In the genomic region with DNA sequence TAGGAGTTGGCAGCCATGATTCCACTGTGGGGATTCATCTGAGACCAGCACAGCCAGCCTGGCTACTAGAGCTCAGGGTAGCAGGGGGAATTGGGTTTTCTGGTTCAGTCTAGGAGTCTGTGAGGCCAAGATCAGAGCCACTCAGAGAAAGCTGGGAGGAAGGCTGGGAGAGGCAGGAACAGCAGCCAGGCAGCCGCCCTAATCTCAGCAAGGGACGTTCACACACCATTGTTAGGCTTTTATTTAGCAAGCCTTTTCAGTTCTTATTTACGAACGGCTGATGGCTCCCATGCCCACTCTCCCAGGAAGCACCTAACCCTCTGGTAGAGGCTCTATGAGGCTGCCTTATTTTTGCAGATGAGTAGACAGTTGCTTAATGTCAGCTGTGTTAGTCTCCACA, we compare ENCODE assay signal across 21 mouse cellular contexts. TPM values are rescaled to one million over a fixed set of nuclear protein-coding genes. Genes with fewer than 3 reads are reported as not detected.
A peak's percentile ranks its signal among the peaks of the same experiment; 100 is the strongest.
DNase-seq lines count a peak whose midpoint lies in the region; ATAC-seq lines count a peak whose summit lies in the region.
"Had no signal": no experiment of that assay in that cellular context is flagged by ENCODE, and none has a peak within 500 bp of the region (broad histone marks: within the 10 kb centered on the region; RNA-seq: fewer than 3 reads in every experiment).

No protein-coding gene starts in this region.

- H3K4me2 ChIP-seq in forebrain, embryonic 11.5 days (ENCODE audit: low read depth, low read length, severe bottlenecking): no peak overlapping the region
- H3K4me2 ChIP-seq in forebrain, embryonic 14.5 days (ENCODE audit: low read length): no peak overlapping the region
- H3K4me2 ChIP-seq in heart, embryonic 16.5 days (ENCODE audit: low read depth, low read length): no peak overlapping the region
- no peak overlapping the region for H3K4me2 ChIP-seq in heart, embryonic 11.5 days
- no peak overlapping the region for H3K4me2 ChIP-seq in midbrain, embryonic 11.5 days
- H3K4me2 ChIP-seq in midbrain, embryonic 13.5 days (replicated peaks): no peak overlapping the region
- H3K4me2 ChIP-seq: embryonic facial prominence, embryonic 12.5 days; forebrain, embryonic 13.5 days; heart, embryonic 12.5 days; limb, embryonic 15.5 days had no signal

- no peaks in the 10 kb centered on the region for H3K9me3 ChIP-seq in forebrain, embryonic 11.5 days (ENCODE audit: control insufficient read depth, low read length)
- no peaks in the 10 kb centered on the region for H3K9me3 ChIP-seq in forebrain, embryonic 14.5 days (replicated peaks; ENCODE audit: control insufficient read depth, low read length)
- H3K9me3 ChIP-seq in heart, embryonic 16.5 days (replicated peaks; ENCODE audit: control insufficient read depth, low read length): no peaks in the 10 kb centered on the region
- H3K9me3 ChIP-seq in heart, embryonic 11.5 days (replicated peaks; ENCODE audit: control insufficient read depth, low read length): no peaks in the 10 kb centered on the region
- no peaks in the 10 kb centered on the region for H3K9me3 ChIP-seq in midbrain, embryonic 11.5 days (ENCODE audit: control insufficient read depth, low read length)
- no peaks in the 10 kb centered on the region for H3K9me3 ChIP-seq in midbrain, embryonic 13.5 days
- H3K9me3 ChIP-seq: embryonic facial prominence, embryonic 12.5 days; forebrain, embryonic 13.5 days; heart, embryonic 12.5 days; limb, embryonic 15.5 days had no signal

- peak; percentile 16 for DNase-seq in forebrain, embryonic 11.5 days (ENCODE audit: low spot score)
- DNase-seq in forebrain, embryonic 14.5 days (ENCODE audit: low spot score): no peak
- DNase-seq in midbrain, embryonic 11.5 days (ENCODE audit: low spot score, missing footprints): no peak
- DNase-seq in right cerebral cortex, postnatal 10 days (ENCODE audit: low spot score in 2 of 2): no peak
- DNase-seq: cerebellum, adult 18-20 months; cerebellum, postnatal 14 days; left cerebral cortex, postnatal 4 days; thymus, adult 18-20 months; thymus, postnatal 4 days had no signal

- no peak overlapping the region for H3K9ac ChIP-seq in forebrain, embryonic 11.5 days (ENCODE audit: low read length)
- no peak overlapping the region for H3K9ac ChIP-seq in forebrain, embryonic 14.5 days (ENCODE audit: low read length)
- no peak overlapping the region for H3K9ac ChIP-seq in heart, embryonic 16.5 days (ENCODE audit: low read length)
- H3K9ac ChIP-seq in heart, embryonic 11.5 days (ENCODE audit: low read depth, low read length): no peak overlapping the region
- H3K9ac ChIP-seq in midbrain, embryonic 11.5 days (ENCODE audit: low read length): 0 out of 2 replicates have a peak overlapping the region, but pooled peaks have one; percentile 9
- no peak overlapping the region for H3K9ac ChIP-seq in midbrain, embryonic 13.5 days (replicated peaks)
- H3K9ac ChIP-seq: embryonic facial prominence, embryonic 12.5 days; forebrain, embryonic 13.5 days; heart, embryonic 12.5 days; limb, embryonic 15.5 days; liver, embryonic 14.5 days had no signal

- no peaks in the 10 kb centered on the region for H3K36me3 ChIP-seq in forebrain, embryonic 11.5 days (ENCODE audit: control insufficient read depth, insufficient read depth, low read length)
- H3K36me3 ChIP-seq in forebrain, embryonic 14.5 days (ENCODE audit: control insufficient read depth, insufficient read depth, low read length): no peaks in the 10 kb centered on the region
- no peaks in the 10 kb centered on the region for H3K36me3 ChIP-seq in heart, embryonic 16.5 days (ENCODE audit: control insufficient read depth, insufficient read depth)
- H3K36me3 ChIP-seq in heart, embryonic 11.5 days (ENCODE audit: control insufficient read depth, insufficient read depth, low read length): no peaks in the 10 kb centered on the region
- H3K36me3 ChIP-seq in midbrain, embryonic 11.5 days (ENCODE audit: control insufficient read depth, insufficient read depth, low read length): no peaks in the 10 kb centered on the region
- H3K36me3 ChIP-seq in midbrain, embryonic 13.5 days: no peaks in the 10 kb centered on the region
- H3K36me3 ChIP-seq: embryonic facial prominence, embryonic 12.5 days; heart, embryonic 12.5 days; limb, embryonic 15.5 days had no signal

- H3K27me3 ChIP-seq in forebrain, embryonic 11.5 days (ENCODE audit: control insufficient read depth, insufficient read depth, low read length): peaks cover 9% of the 10 kb centered on the region
- H3K27me3 ChIP-seq in forebrain, embryonic 14.5 days (replicated peaks; ENCODE audit: control insufficient read depth, insufficient read depth, low read length): peaks cover 4% of the 10 kb centered on the region
- H3K27me3 ChIP-seq in heart, embryonic 16.5 days (ENCODE audit: control insufficient read depth, insufficient read depth, low read length): peaks cover 16% of the 10 kb centered on the region
- H3K27me3 ChIP-seq in heart, embryonic 11.5 days (ENCODE audit: control insufficient read depth, insufficient read depth, low read length): peaks cover 18% of the 10 kb centered on the region
- peaks cover 9% of the 10 kb centered on the region for H3K27me3 ChIP-seq in midbrain, embryonic 11.5 days (ENCODE audit: control insufficient read depth, insufficient read depth, low read length)
- peaks cover 22% of the 10 kb centered on the region for H3K27me3 ChIP-seq in midbrain, embryonic 13.5 days

- H3K27ac ChIP-seq in forebrain, embryonic 11.5 days (ENCODE audit: low read depth, low read length): no peak overlapping the region
- H3K27ac ChIP-seq in forebrain, embryonic 14.5 days (ENCODE audit: low read depth, low read length): no peak overlapping the region
- H3K27ac ChIP-seq in heart, embryonic 16.5 days (ENCODE audit: low read length): 0 out of 2 replicates have a peak overlapping the region, but pooled peaks have one; percentile 29
- no peak overlapping the region for H3K27ac ChIP-seq in heart, embryonic 11.5 days (ENCODE audit: low read depth, low read length)
- no peak overlapping the region for H3K27ac ChIP-seq in midbrain, embryonic 11.5 days (ENCODE audit: low read depth, low read length)
- H3K27ac ChIP-seq in midbrain, embryonic 13.5 days: no peak overlapping the region
- H3K27ac ChIP-seq: embryonic facial prominence, embryonic 12.5 days; forebrain, embryonic 13.5 days; left cerebral cortex, adult 2 months; limb, embryonic 15.5 days; liver, embryonic 14.5 days; macrophage had no signal

- no peaks in the 10 kb centered on the region for H3K4me1 ChIP-seq in forebrain, embryonic 11.5 days (replicated peaks; ENCODE audit: control insufficient read depth, insufficient read depth, low read length)
- H3K4me1 ChIP-seq in forebrain, embryonic 14.5 days (ENCODE audit: control insufficient read depth, insufficient read depth, low read length): no peaks in the 10 kb centered on the region
- peaks cover 2% of the 10 kb centered on the region; the same call in 1 of the 2 replicates for H3K4me1 ChIP-seq in heart, embryonic 16.5 days (ENCODE audit: control insufficient read depth, insufficient read depth, low read length)
- no peaks in the 10 kb centered on the region for H3K4me1 ChIP-seq in heart, embryonic 11.5 days (ENCODE audit: control insufficient read depth, insufficient read depth, low read length)
- H3K4me1 ChIP-seq in midbrain, embryonic 11.5 days (ENCODE audit: control insufficient read depth, insufficient read depth, low read length): peaks cover 3% of the 10 kb centered on the region; the same call in 1 of the 2 replicates
- H3K4me1 ChIP-seq in midbrain, embryonic 13.5 days (replicated peaks): peaks cover 7% of the 10 kb centered on the region; the same call in 1 of the 2 replicates
- H3K4me1 ChIP-seq: embryonic facial prominence, embryonic 12.5 days; forebrain, embryonic 13.5 days; limb, embryonic 15.5 days had no signal

- H3K4me3 ChIP-seq in forebrain, embryonic 11.5 days (ENCODE audit: low read depth, low read length): no peak overlapping the region
- no peak overlapping the region for H3K4me3 ChIP-seq in forebrain, embryonic 14.5 days (ENCODE audit: low read depth, low read length)
- no peak overlapping the region for H3K4me3 ChIP-seq in heart, embryonic 16.5 days (ENCODE audit: low read length)
- H3K4me3 ChIP-seq in heart, embryonic 11.5 days (ENCODE audit: low read depth, low read length): no peak overlapping the region
- H3K4me3 ChIP-seq in midbrain, embryonic 11.5 days (ENCODE audit: low read depth, low read length): no peak overlapping the region
- H3K4me3 ChIP-seq in midbrain, embryonic 13.5 days (replicated peaks): no peak overlapping the region
- H3K4me3 ChIP-seq: embryonic facial prominence, embryonic 12.5 days; forebrain, embryonic 13.5 days; heart, embryonic 12.5 days; left cerebral cortex, adult 2 months; limb, embryonic 15.5 days had no signal

- ATAC-seq in forebrain, embryonic 11.5 days (replicated peaks; ENCODE audit: low FRiP score): no peak
- no peak for ATAC-seq in forebrain, embryonic 14.5 days
- no peak for ATAC-seq in heart, embryonic 16.5 days (replicated peaks; ENCODE audit: extremely low read depth, insufficient read depth, low FRiP score)
- no peak for ATAC-seq in heart, embryonic 11.5 days (replicated peaks; ENCODE audit: insufficient number of reproducible peaks, low FRiP score, low TSS enrichment)
- ATAC-seq in midbrain, embryonic 11.5 days (ENCODE audit: low FRiP score): no peak
- ATAC-seq in midbrain, embryonic 13.5 days: no peak
- ATAC-seq: activated CD4-positive, CD25-positive, alpha-beta regulatory T cell, adult 4 months; forebrain, embryonic 13.5 days; lung, postnatal 0 days had no signal

- 14% methylated on average over 4 of the region's 4 CpGs for WGBS in forebrain, embryonic 11.5 days
- 7% methylated on average over 4 of the region's 4 CpGs for WGBS in forebrain, embryonic 14.5 days
- WGBS in heart, embryonic 16.5 days: 41% methylated on average over 4 of the region's 4 CpGs
- WGBS in heart, embryonic 11.5 days (ENCODE audit: insufficient replicate concordance): 42% methylated on average over 4 of the region's 4 CpGs
- WGBS in midbrain, embryonic 11.5 days: 23% methylated on average over 4 of the region's 4 CpGs
- WGBS in midbrain, embryonic 13.5 days: 15% methylated on average over 4 of the region's 4 CpGs

RNA-seq across cellular contexts. Expression of gene Tcf15, which starts 6.5 kb away (rescaled TPM):
- polyA plus RNA-seq in forebrain, embryonic 11.5 days (2014; fragmentation: Nextera tagmentation; extraction: Ambion mirVana): 3.4 and 3.5 TPM in 2 replicates
- polyA plus RNA-seq in forebrain, embryonic 14.5 days (2014; fragmentation: Nextera tagmentation; extraction: Ambion mirVana): 1.1 and 1.7 TPM in 2 replicates
- polyA plus RNA-seq in heart, embryonic 16.5 days (2015; fragmentation: Nextera tagmentation; extraction: Ambion mirVana): 13.4 and 14.0 TPM in 2 replicates
- 3.2 and 3.3 TPM in 2 replicates for polyA plus RNA-seq in heart, embryonic 11.5 days (2014; fragmentation: Nextera tagmentation; extraction: Ambion mirVana)
- polyA plus RNA-seq in midbrain, embryonic 11.5 days (2014; fragmentation: Nextera tagmentation; extraction: Ambion mirVana): 2.8 and 3.2 TPM in 2 replicates
- polyA plus RNA-seq in midbrain, embryonic 13.5 days (2015; fragmentation: Nextera tagmentation; extraction: Ambion mirVana): 1.0 and 1.8 TPM in 2 replicates
- polyA plus RNA-seq: activated CD4-positive, CD25-positive, alpha-beta regulatory T cell, adult 4 months; macrophage had no signal

RNA-seq across cellular contexts. Expression of gene Srxn1, which starts 44.6 kb away (rescaled TPM):
- 14.3 and 15.0 TPM in 2 replicates for polyA plus RNA-seq in forebrain, embryonic 11.5 days (2014; fragmentation: Nextera tagmentation; extraction: Ambion mirVana)
- 11.8 and 12.0 TPM in 2 replicates for polyA plus RNA-seq in forebrain, embryonic 14.5 days (2014; fragmentation: Nextera tagmentation; extraction: Ambion mirVana)
- polyA plus RNA-seq in heart, embryonic 16.5 days (2015; fragmentation: Nextera tagmentation; extraction: Ambion mirVana): 7.6 and 10.3 TPM in 2 replicates
- 8.1 and 8.8 TPM in 2 replicates for polyA plus RNA-seq in heart, embryonic 11.5 days (2014; fragmentation: Nextera tagmentation; extraction: Ambion mirVana)
- 14.2 and 14.6 TPM in 2 replicates for polyA plus RNA-seq in midbrain, embryonic 11.5 days (2014; fragmentation: Nextera tagmentation; extraction: Ambion mirVana)
- 13.4 and 14.9 TPM in 2 replicates for polyA plus RNA-seq in midbrain, embryonic 13.5 days (2015; fragmentation: Nextera tagmentation; extraction: Ambion mirVana)
